Mouse (Mus musculus): ENCODE measurements around the gene Prss33.

Gene Prss33

GRCm38 (mm10) chr17:23828271-23829001 is 7.4 kb downstream of the Prss33 start:
- WGBS: under 1% methylated on average over 47 of the region's 47 CpGs

- 73% methylated on average over 4 of the region's 4 CpGs for WGBS
Observed at GRCm38 (mm10) chr17:23825591-23825990, 10.3 kb downstream of the Prss33 start.

GRCm38 (mm10) chr17:23823614-23824013 is 12.2 kb downstream of the Prss33 start:
- WGBS: 80% methylated on average over 12 of the region's 12 CpGs

- 67% methylated on average over 16 of the region's 16 CpGs for WGBS
Observed at GRCm38 (mm10) chr17:23823018-23823417, 12.8 kb downstream of the Prss33 start.

- WGBS: 64% methylated on average over 6 of the region's 6 CpGs
Observed at GRCm38 (mm10) chr17:23822094-23822493, 13.8 kb downstream of the Prss33 start.

- 78% methylated on average over 5 of the region's 5 CpGs for WGBS
Observed at GRCm38 (mm10) chr17:23820731-23821130, 15.1 kb downstream of the Prss33 start.

GRCm38 (mm10) chr17:23819235-23819634 is 16.6 kb downstream of the Prss33 start:
- 98% methylated on average over 25 of the region's 25 CpGs for WGBS

GRCm38 (mm10) chr17:23818579-23818978 is 17.3 kb downstream of the Prss33 start:
- WGBS: 95% methylated on average over 8 of the region's 8 CpGs

GRCm38 (mm10) chr17:23815641-23816040 is 20.2 kb downstream of the Prss33 start:
- whole genome bisulfite sequencing: 99% methylated on average over 16 of the region's 16 CpGs

- WGBS: 74% methylated on average over 3 of the region's 3 CpGs
Observed at GRCm38 (mm10) chr17:23807918-23808317, 27.9 kb downstream of the Prss33 start.

GRCm38 (mm10) chr17:23806867-23807266 is 29.0 kb downstream of the Prss33 start:
- WGBS: 32% methylated on average over 25 of the region's 25 CpGs

GRCm38 (mm10) chr17:23804426-23805085 is 31.3 kb downstream of the Prss33 start:
- under 1% methylated on average over 8 of the region's 8 CpGs for WGBS

- WGBS: 1% methylated on average over 63 of the region's 83 CpGs
Observed at GRCm38 (mm10) chr17:23803366-23804041, 32.4 kb downstream of the Prss33 start.

GRCm38 (mm10) chr17:23802746-23803365 is 33.0 kb downstream of the Prss33 start:
- under 1% methylated on average over 60 of the region's 60 CpGs for WGBS

GRCm38 (mm10) chr17:23801627-23802026 is 34.2 kb downstream of the Prss33 start:
- WGBS: 95% methylated on average over 10 of the region's 10 CpGs

GRCm38 (mm10) chr17:23797316-23797715 is 38.5 kb downstream of the Prss33 start:
- WGBS: 84% methylated on average over 7 of the region's 7 CpGs

GRCm38 (mm10) chr17:23795323-23795722 is 40.5 kb downstream of the Prss33 start:
- WGBS: 97% methylated on average over 8 of the region's 8 CpGs

- WGBS: 56% methylated on average over 2 of the region's 2 CpGs
Observed at GRCm38 (mm10) chr17:23791079-23791357, 44.8 kb downstream of the Prss33 start.

- 1% methylated on average over 29 of the region's 29 CpGs for WGBS
Observed at GRCm38 (mm10) chr17:23790269-23791078, 45.4 kb downstream of the Prss33 start, which contains the start of gene Srrm2. TSS of gene Srrm2 (plus strand) at chr17:23790532.

- 22% methylated on average over 8 of the region's 8 CpGs for WGBS
Observed at GRCm38 (mm10) chr17:23789749-23790268, 46.0 kb downstream of the Prss33 start.

- 88% methylated on average over 4 of the region's 4 CpGs for WGBS
Observed at GRCm38 (mm10) chr17:23788973-23789372, 46.9 kb downstream of the Prss33 start.
